Mouse (Mus musculus): ENCODE measurements around the gene Tfap2a.

DNA sequence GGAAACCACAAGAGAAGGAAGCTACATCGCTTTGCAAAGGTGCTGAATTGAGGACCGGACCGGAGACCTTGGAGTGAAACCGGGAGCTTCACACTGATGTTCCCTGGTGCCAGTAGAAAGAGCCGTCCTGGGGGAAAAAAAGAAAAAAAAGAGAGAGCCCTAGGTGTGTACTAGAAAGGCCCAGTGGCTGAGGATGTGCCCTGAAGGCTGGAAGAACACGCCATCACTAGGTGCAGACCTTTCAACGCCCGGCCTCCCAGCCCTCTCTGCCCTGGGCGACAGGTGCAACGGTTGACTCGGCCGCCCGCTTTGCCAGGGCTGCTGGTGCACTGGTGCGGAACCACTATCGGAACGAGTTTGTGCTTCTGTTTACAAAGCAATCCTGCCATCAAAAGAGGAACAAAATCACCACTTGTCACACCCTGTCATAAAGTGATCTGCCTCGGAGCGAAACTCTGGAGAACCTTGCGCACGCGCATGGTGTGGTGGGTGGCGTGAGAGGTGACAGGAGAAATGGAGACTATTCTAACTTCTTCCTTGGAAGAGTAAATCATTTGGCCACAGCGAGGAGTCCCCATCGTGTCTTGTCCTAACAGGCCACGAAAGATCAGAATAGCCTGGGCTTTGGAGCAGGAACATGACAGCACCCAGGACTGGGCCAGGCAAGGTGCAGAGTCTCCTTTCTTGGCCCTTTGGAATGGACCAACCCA is 3.8 kb upstream of the Tfap2a start:
- TF ChIP-seq POLR2A (IDR thresholded peaks at IDR 0.05; ENCODE audit: low read depth, low read length) (no peak), CTCF (IDR thresholded peaks at IDR 0.05; ENCODE audit: borderline replicate concordance, insufficient read depth, low read length) (no peak)

Measured in embryonic fibroblast, embryonic 13.5 days (primary cell).